8 mouse cellular contexts compared by ENCODE assay signal in genomic region chr1:156717751-156718285, GRCm38 (mm10). TPM values are rescaled to one million over a fixed set of nuclear protein-coding genes. Genes with fewer than 3 reads are reported as not detected.
DNase-seq lines count a peak whose midpoint lies in the region; ATAC-seq lines count a peak whose summit lies in the region.

No protein-coding gene starts in this region.

- H3K27ac ChIP-seq in lung, embryonic 15.5 days, result peak overlapping the region; percentile 90
- peak overlapping the region; percentile 96 for H3K27ac ChIP-seq in hindbrain, embryonic 10.5 days
- 0 out of 2 replicates have a peak overlapping the region, but pooled peaks have one; percentile 69 for H3K27ac ChIP-seq in limb, embryonic 13.5 days
- peak overlapping the region; percentile 88 for H3K27ac ChIP-seq in neural tube, embryonic 14.5 days (ENCODE audit: low read depth, low read length)

- no peak for ATAC-seq in lung, embryonic 15.5 days (ENCODE audit: borderline replicate concordance, extremely low read depth, low FRiP score, low TSS enrichment)
- no peak for ATAC-seq in limb, embryonic 13.5 days (ENCODE audit: low FRiP score, low read depth)
- peak; percentile 4; the same call in 1 of the 2 replicates for ATAC-seq in neural tube, embryonic 14.5 days (ENCODE audit: low read depth)
- ATAC-seq in granulocyte monocyte progenitor cell, adult 5-6 weeks (replicated peaks; ENCODE audit: poor library complexity, severe bottlenecking), result no peak

- H3K4me1 ChIP-seq in lung, embryonic 15.5 days, result peaks cover 5% of the 10 kb centered on the region
- H3K4me1 ChIP-seq in hindbrain, embryonic 10.5 days (replicated peaks), result peaks cover 25% of the 10 kb centered on the region
- peaks cover 10% of the 10 kb centered on the region for H3K4me1 ChIP-seq in limb, embryonic 13.5 days
- H3K4me1 ChIP-seq in neural tube, embryonic 14.5 days (ENCODE audit: control insufficient read depth, insufficient read depth, low read length), result peaks cover 8% of the 10 kb centered on the region; the same call in 1 of the 2 replicates

- H3K36me3 ChIP-seq in lung, embryonic 15.5 days, result no peaks in the 10 kb centered on the region
- peaks cover 14% of the 10 kb centered on the region for H3K36me3 ChIP-seq in hindbrain, embryonic 10.5 days
- peaks cover 12% of the 10 kb centered on the region for H3K36me3 ChIP-seq in limb, embryonic 13.5 days
- H3K36me3 ChIP-seq in neural tube, embryonic 14.5 days (ENCODE audit: control insufficient read depth, insufficient read depth, low read length), result no peaks in the 10 kb centered on the region

- H3K9me3 ChIP-seq in lung, embryonic 15.5 days, result no peaks in the 10 kb centered on the region
- H3K9me3 ChIP-seq in hindbrain, embryonic 10.5 days, result no peaks in the 10 kb centered on the region
- no peaks in the 10 kb centered on the region for H3K9me3 ChIP-seq in limb, embryonic 13.5 days
- no peaks in the 10 kb centered on the region for H3K9me3 ChIP-seq in neural tube, embryonic 14.5 days (ENCODE audit: control insufficient read depth, low read length)

- H3K4me2 ChIP-seq in lung, embryonic 15.5 days, result peak overlapping the region; percentile 73
- peak overlapping the region; percentile 74 for H3K4me2 ChIP-seq in limb, embryonic 13.5 days (replicated peaks)
- peak overlapping the region; percentile 63 for H3K4me2 ChIP-seq in neural tube, embryonic 14.5 days (ENCODE audit: low read depth, low read length)

- no peaks in the 10 kb centered on the region; the same call in 1 of the 2 replicates for H3K27me3 ChIP-seq in lung, embryonic 15.5 days
- peaks cover 27% of the 10 kb centered on the region for H3K27me3 ChIP-seq in hindbrain, embryonic 10.5 days (ENCODE audit: insufficient read depth, poor library complexity, severe bottlenecking)
- H3K27me3 ChIP-seq in limb, embryonic 13.5 days, result peaks cover 8% of the 10 kb centered on the region; the same call in 1 of the 2 replicates
- H3K27me3 ChIP-seq in neural tube, embryonic 14.5 days (ENCODE audit: control insufficient read depth, insufficient read depth, low read length), result no peaks in the 10 kb centered on the region

- no peak for DNase-seq in lung, postnatal 10 days
- no peak for DNase-seq in hindbrain, embryonic 10.5 days (ENCODE audit: low spot score)
- no peak for DNase-seq in gastrocnemius, postnatal 4 days (ENCODE audit: low spot score in 2 of 2)
- no peak for DNase-seq in left cerebral cortex, adult 9 months (ENCODE audit: low spot score in 2 of 2)

- H3K9ac ChIP-seq in lung, embryonic 15.5 days, result peak overlapping the region; percentile 88
- peak overlapping the region; percentile 83 for H3K9ac ChIP-seq in limb, embryonic 13.5 days
- peak overlapping the region; percentile 93 for H3K9ac ChIP-seq in neural tube, embryonic 14.5 days (replicated peaks; ENCODE audit: low read depth, low read length)

- WGBS in lung, embryonic 15.5 days, result 10% methylated on average over 13 of the region's 13 CpGs
- WGBS in hindbrain, embryonic 10.5 days, result 18% methylated on average over 13 of the region's 13 CpGs
- WGBS in limb, embryonic 13.5 days, result 11% methylated on average over 13 of the region's 13 CpGs
- 4% methylated on average over 13 of the region's 13 CpGs for WGBS in neural tube, embryonic 14.5 days

- H3K4me3 ChIP-seq in lung, embryonic 15.5 days, result peak overlapping the region; percentile 96
- peak overlapping the region; percentile 94 for H3K4me3 ChIP-seq in hindbrain, embryonic 10.5 days
- H3K4me3 ChIP-seq in limb, embryonic 13.5 days, result peak overlapping the region; percentile 92
- peak overlapping the region; percentile 91 for H3K4me3 ChIP-seq in neural tube, embryonic 14.5 days (ENCODE audit: low read depth, low read length)

RNA-seq across cellular contexts. Expression of gene Fam20b, which starts 1.1 kb away (rescaled TPM):
- polyA plus RNA-seq in lung, embryonic 15.5 days (2015; fragmentation: Nextera tagmentation; extraction: Ambion mirVana), result 24.5 and 24.7 TPM in 2 replicates
- 19.4 and 19.9 TPM in 2 replicates for polyA plus RNA-seq in hindbrain, embryonic 10.5 days (2016; fragmentation: Nextera tagmentation; extraction: Ambion mirVana)
- polyA plus RNA-seq in limb, embryonic 13.5 days (2015; fragmentation: Nextera tagmentation; extraction: Ambion mirVana), result 24.3 and 27.7 TPM in 2 replicates
- polyA plus RNA-seq in neural tube, embryonic 14.5 days (2014; fragmentation: Nextera tagmentation; extraction: Ambion mirVana), result 28.5 and 37.2 TPM in 2 replicates
- total RNA-seq in gastrocnemius, postnatal 4 days (2021), result 10 to 100 TPM; 33.5 to 33.9 TPM
- 18.6 and 30.9 TPM in 2 replicates for total RNA-seq in granulocyte monocyte progenitor cell, adult 5-6 weeks (2014; fragmentation: Nextera tagmentation)
- 44.5 and 47.2 TPM in 2 replicates for total RNA-seq in granulocyte monocyte progenitor cell, adult 5-6 weeks (2017)

RNA-seq across cellular contexts. Expression of gene Tor3a, which starts 43.7 kb away (rescaled TPM):
- 12.1 and 12.3 TPM in 2 replicates for polyA plus RNA-seq in lung, embryonic 15.5 days (2015; fragmentation: Nextera tagmentation; extraction: Ambion mirVana)
- 7.2 and 7.5 TPM in 2 replicates for polyA plus RNA-seq in hindbrain, embryonic 10.5 days (2016; fragmentation: Nextera tagmentation; extraction: Ambion mirVana)
- polyA plus RNA-seq in limb, embryonic 13.5 days (2015; fragmentation: Nextera tagmentation; extraction: Ambion mirVana), result 8.3 and 8.4 TPM in 2 replicates
- polyA plus RNA-seq in neural tube, embryonic 14.5 days (2014; fragmentation: Nextera tagmentation; extraction: Ambion mirVana), result 1.8 and 3.2 TPM in 2 replicates
- 1 to 10 TPM; 6.8 to 8.0 TPM for total RNA-seq in gastrocnemius, postnatal 4 days (2021)
- 35.6 and 40.0 TPM in 2 replicates for total RNA-seq in granulocyte monocyte progenitor cell, adult 5-6 weeks (2014; fragmentation: Nextera tagmentation)
- total RNA-seq in granulocyte monocyte progenitor cell, adult 5-6 weeks (2017), result 33.5 and 33.6 TPM in 2 replicates
